ENCODE assay signal across 9 mouse cellular contexts in genomic region chr19:10071166-10071565, GRCm38 (mm10). TPM values are rescaled to one million over a fixed set of nuclear protein-coding genes. Genes with fewer than 3 reads are reported as not detected.
DNase-seq lines count a peak whose midpoint lies in the region; ATAC-seq and TF ChIP-seq lines count a peak whose summit lies in the region.
"Had no signal": no experiment of that assay in that cellular context is flagged by ENCODE, and none has a peak within 500 bp of the region (broad histone marks: within the 10 kb centered on the region; RNA-seq: fewer than 3 reads in every experiment).

No protein-coding gene starts in this region.

- DNase-seq in forebrain, embryonic 11.5 days (ENCODE audit: low spot score) = no peak
- DNase-seq in neural tube, embryonic 10.5 days (ENCODE audit: extremely low spot score, low spot score) = no peak
- peak; percentile 94 for DNase-seq in kidney, adult 9 months
- DNase-seq in midbrain, postnatal 0 days (ENCODE audit: low spot score) = peak; percentile 75
- no peak for DNase-seq in cerebellum, postnatal 36 days
- no peak for DNase-seq in retina, embryonic 14.5 days (ENCODE audit: low spot score)

- H3K4me1 ChIP-seq in forebrain, embryonic 12.5 days = peaks cover 9% of the 10 kb centered on the region; the same call in 1 of the 2 replicates
- no peaks in the 10 kb centered on the region for H3K4me1 ChIP-seq in forebrain, embryonic 11.5 days (replicated peaks; ENCODE audit: control insufficient read depth, insufficient read depth, low read length)
- peaks cover 11% of the 10 kb centered on the region; the same call in 1 of the 2 replicates for H3K4me1 ChIP-seq in neural tube, embryonic 13.5 days (replicated peaks)
- no peaks in the 10 kb centered on the region for H3K4me1 ChIP-seq in midbrain, postnatal 0 days (ENCODE audit: insufficient read depth, low read length)
- H3K4me1 ChIP-seq: limb, embryonic 12.5 days had no signal

- H3K36me3 ChIP-seq in forebrain, embryonic 12.5 days (replicated peaks) = peaks cover 100% of the 10 kb centered on the region
- H3K36me3 ChIP-seq in forebrain, embryonic 11.5 days (ENCODE audit: control insufficient read depth, insufficient read depth, low read length) = peaks cover 59% of the 10 kb centered on the region
- H3K36me3 ChIP-seq in neural tube, embryonic 13.5 days = peaks cover 100% of the 10 kb centered on the region
- peaks cover 72% of the 10 kb centered on the region for H3K36me3 ChIP-seq in midbrain, postnatal 0 days (ENCODE audit: insufficient read depth, low read length)

- no peaks in the 10 kb centered on the region for H3K9me3 ChIP-seq in forebrain, embryonic 12.5 days
- H3K9me3 ChIP-seq in forebrain, embryonic 11.5 days (ENCODE audit: control insufficient read depth, low read length) = no peaks in the 10 kb centered on the region
- H3K9me3 ChIP-seq in neural tube, embryonic 13.5 days = no peaks in the 10 kb centered on the region
- H3K9me3 ChIP-seq in midbrain, postnatal 0 days (ENCODE audit: low read length) = no peaks in the 10 kb centered on the region
- H3K9me3 ChIP-seq: limb, embryonic 12.5 days had no signal

- WGBS in forebrain, embryonic 12.5 days = 69% methylated on average over 5 of the region's 5 CpGs
- 81% methylated on average over 5 of the region's 5 CpGs for WGBS in forebrain, embryonic 11.5 days
- WGBS in neural tube, embryonic 13.5 days = 74% methylated on average over 5 of the region's 5 CpGs
- WGBS in midbrain, postnatal 0 days = 58% methylated on average over 5 of the region's 5 CpGs

- no peak overlapping the region for H3K9ac ChIP-seq in forebrain, embryonic 12.5 days
- H3K9ac ChIP-seq in forebrain, embryonic 11.5 days (ENCODE audit: low read length) = no peak overlapping the region
- no peak overlapping the region for H3K9ac ChIP-seq in neural tube, embryonic 13.5 days
- H3K9ac ChIP-seq in midbrain, postnatal 0 days (replicated peaks; ENCODE audit: low read length, poor library complexity, severe bottlenecking) = no peak overlapping the region
- H3K9ac ChIP-seq: limb, embryonic 12.5 days had no signal

- no peak for TF ChIP-seq CTCF in midbrain, postnatal 0 days (IDR thresholded peaks at IDR 0.05)

- H3K27ac ChIP-seq in forebrain, embryonic 12.5 days = peak overlapping the region; percentile 19; the same call in 1 of the 2 replicates
- H3K27ac ChIP-seq in forebrain, embryonic 11.5 days (ENCODE audit: low read depth, low read length) = no peak overlapping the region
- H3K27ac ChIP-seq in neural tube, embryonic 13.5 days (replicated peaks) = 0 out of 2 replicates have a peak overlapping the region, but pooled peaks have one; percentile 28
- H3K27ac ChIP-seq in midbrain, postnatal 0 days (ENCODE audit: low read depth, low read length) = peak overlapping the region; percentile 49; the same call in 1 of the 2 replicates
- H3K27ac ChIP-seq: limb, embryonic 12.5 days had no signal

- H3K4me2 ChIP-seq in forebrain, embryonic 12.5 days = no peak overlapping the region
- no peak overlapping the region for H3K4me2 ChIP-seq in forebrain, embryonic 11.5 days (ENCODE audit: low read depth, low read length, severe bottlenecking)
- no peak overlapping the region for H3K4me2 ChIP-seq in neural tube, embryonic 13.5 days
- H3K4me2 ChIP-seq in midbrain, postnatal 0 days (ENCODE audit: low read depth, low read length, poor library complexity, severe bottlenecking) = no peak overlapping the region
- H3K4me2 ChIP-seq: limb, embryonic 12.5 days had no signal

- H3K27me3 ChIP-seq in forebrain, embryonic 12.5 days = no peaks in the 10 kb centered on the region
- no peaks in the 10 kb centered on the region for H3K27me3 ChIP-seq in forebrain, embryonic 11.5 days (ENCODE audit: control insufficient read depth, insufficient read depth, low read length)
- H3K27me3 ChIP-seq in neural tube, embryonic 13.5 days = no peaks in the 10 kb centered on the region
- H3K27me3 ChIP-seq in midbrain, postnatal 0 days (ENCODE audit: insufficient read depth, low read length) = no peaks in the 10 kb centered on the region
- H3K27me3 ChIP-seq: limb, embryonic 12.5 days had no signal

- no peak for ATAC-seq in forebrain, embryonic 12.5 days (ENCODE audit: low FRiP score)
- ATAC-seq in forebrain, embryonic 11.5 days (replicated peaks; ENCODE audit: low FRiP score) = no peak
- 0 out of 2 replicates have a peak, but pooled peaks have one; percentile 28 for ATAC-seq in neural tube, embryonic 13.5 days (ENCODE audit: low read depth)
- 0 out of 2 replicates have a peak, but pooled peaks have one; percentile 44 for ATAC-seq in midbrain, postnatal 0 days (ENCODE audit: low FRiP score)

- no peak overlapping the region for H3K4me3 ChIP-seq in forebrain, embryonic 12.5 days (replicated peaks)
- H3K4me3 ChIP-seq in forebrain, embryonic 11.5 days (ENCODE audit: low read depth, low read length) = no peak overlapping the region
- H3K4me3 ChIP-seq in neural tube, embryonic 13.5 days = no peak overlapping the region
- H3K4me3 ChIP-seq in midbrain, postnatal 0 days (ENCODE audit: low read depth, low read length) = no peak overlapping the region
- H3K4me3 ChIP-seq: limb, embryonic 12.5 days had no signal

RNA-seq across cellular contexts. Expression of gene Fads3, which starts 29.8 kb away (rescaled TPM):
- 5.6 and 7.4 TPM in 2 replicates for polyA plus RNA-seq in forebrain, embryonic 12.5 days (2016; fragmentation: Nextera tagmentation; extraction: Ambion mirVana)
- polyA plus RNA-seq in forebrain, embryonic 11.5 days (2014; fragmentation: Nextera tagmentation; extraction: Ambion mirVana) = 5.9 and 6.1 TPM in 2 replicates
- 18.8 and 19.1 TPM in 2 replicates for polyA plus RNA-seq in neural tube, embryonic 13.5 days (2015; fragmentation: Nextera tagmentation; extraction: Ambion mirVana)
- total RNA-seq in midbrain, postnatal 0 days (2014; rRNA removed) = 74.6 and 92.8 TPM in 2 replicates
- 38.8 and 39.2 TPM in 2 replicates for polyA plus RNA-seq in midbrain, postnatal 0 days (2015; fragmentation: Nextera tagmentation; extraction: Ambion mirVana)

RNA-seq across cellular contexts. Expression of gene Fads2, which starts 30.4 kb away (rescaled TPM):
- 184 and 187 TPM in 2 replicates for polyA plus RNA-seq in forebrain, embryonic 12.5 days (2016; fragmentation: Nextera tagmentation; extraction: Ambion mirVana)
- 75.9 and 83.8 TPM in 2 replicates for polyA plus RNA-seq in forebrain, embryonic 11.5 days (2014; fragmentation: Nextera tagmentation; extraction: Ambion mirVana)
- 113 and 114 TPM in 2 replicates for polyA plus RNA-seq in neural tube, embryonic 13.5 days (2015; fragmentation: Nextera tagmentation; extraction: Ambion mirVana)
- 278 and 306 TPM in 2 replicates for total RNA-seq in midbrain, postnatal 0 days (2014; rRNA removed)
- polyA plus RNA-seq in midbrain, postnatal 0 days (2015; fragmentation: Nextera tagmentation; extraction: Ambion mirVana) = 260 and 275 TPM in 2 replicates

Comparison
In these comparisons a context has a peak if more than half of its experiments do, and no peak if none do; other contexts are left out.
1. ATAC-seq: peak in neural tube, embryonic 13.5 days (single experiment) and midbrain, postnatal 0 days (single experiment); none in forebrain, embryonic 12.5 days (single experiment) and forebrain, embryonic 11.5 days (single experiment).
2. DNase-seq: peak in kidney, adult 9 months (single experiment) and midbrain, postnatal 0 days (single experiment); none in forebrain, embryonic 11.5 days (single experiment), neural tube, embryonic 10.5 days (single experiment), cerebellum, postnatal 36 days (0 of 2) and retina, embryonic 14.5 days (single experiment).